23 mouse cellular contexts compared by ENCODE assay signal in the genomic region with DNA sequence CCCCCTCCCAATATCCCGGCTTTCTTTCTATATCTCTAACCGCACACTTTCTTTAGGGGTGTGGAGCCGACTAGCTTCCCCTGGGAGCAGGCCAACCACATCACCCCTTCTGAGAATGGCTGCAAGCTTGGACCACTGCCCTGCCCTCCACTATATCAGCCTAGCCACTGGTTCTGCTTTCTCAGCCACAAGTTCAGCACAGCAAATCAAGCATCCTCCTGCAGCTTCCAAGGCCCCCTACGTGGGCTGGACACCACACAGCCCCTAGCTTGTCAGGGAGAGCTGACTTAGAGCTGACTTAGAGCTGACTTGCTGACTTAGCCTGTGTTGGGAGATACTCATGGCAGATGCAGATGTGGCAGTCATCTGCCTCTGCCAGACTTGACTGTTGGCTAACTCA. TPM values are rescaled to one million over a fixed set of nuclear protein-coding genes. Genes with fewer than 3 reads are reported as not detected.
A peak's percentile ranks its signal among the peaks of the same experiment; 100 is the strongest.
DNase-seq lines count a peak whose midpoint lies in the region; ATAC-seq and TF ChIP-seq lines count a peak whose summit lies in the region.
"Had no signal": no experiment of that assay in that cellular context is flagged by ENCODE, and none has a peak within 500 bp of the region (broad histone marks: within the 10 kb centered on the region; RNA-seq: fewer than 3 reads in every experiment).

No protein-coding gene starts in this region.

- no peaks in the 10 kb centered on the region for H3K27me3 ChIP-seq in heart, postnatal 0 days (ENCODE audit: control insufficient read depth, insufficient read depth, low read length)
- no peaks in the 10 kb centered on the region for H3K27me3 ChIP-seq in spleen, adult 2 months (ENCODE audit: control insufficient read depth, insufficient read depth, low read length)
- H3K27me3 ChIP-seq in limb, embryonic 10.5 days (ENCODE audit: low read depth, poor library complexity, severe bottlenecking) = no peaks in the 10 kb centered on the region
- H3K27me3 ChIP-seq: embryonic facial prominence, embryonic 13.5 days; forebrain, embryonic 15.5 days; liver, embryonic 13.5 days; stomach, embryonic 15.5 days had no signal

- intact Hi-C loops in heart, postnatal 14 days (cut with DNase I) = no loop called here

- peaks cover 15% of the 10 kb centered on the region; the same call in 1 of the 2 replicates for H3K36me3 ChIP-seq in heart, postnatal 0 days (replicated peaks; ENCODE audit: control insufficient read depth, insufficient read depth, low read length)
- H3K36me3 ChIP-seq in spleen, adult 2 months (ENCODE audit: control insufficient read depth, insufficient read depth, low read length) = peaks cover 2% of the 10 kb centered on the region; the same call in 1 of the 2 replicates
- peaks cover 38% of the 10 kb centered on the region for H3K36me3 ChIP-seq in limb, embryonic 10.5 days
- H3K36me3 ChIP-seq: forebrain, embryonic 15.5 days; liver, embryonic 13.5 days; stomach, embryonic 15.5 days had no signal

- H3K27ac ChIP-seq in heart, postnatal 0 days (ENCODE audit: low read depth) = 0 out of 2 replicates have a peak overlapping the region, but pooled peaks have one; percentile 25
- peak overlapping the region; percentile 10; the same call in 1 of the 2 replicates for H3K27ac ChIP-seq in spleen, adult 2 months (ENCODE audit: insufficient read depth, low read length)
- peak overlapping the region; percentile 56 for H3K27ac ChIP-seq in limb, embryonic 10.5 days
- H3K27ac ChIP-seq: embryonic facial prominence, embryonic 13.5 days; forebrain, embryonic 15.5 days; liver, embryonic 13.5 days; midbrain, embryonic 10.5 days; stomach, embryonic 15.5 days had no signal

- TF ChIP-seq POLR2A in spleen, adult 2 months (IDR thresholded peaks at IDR 0.05; ENCODE audit: low read depth, low read length) = no peak

- no peak for ATAC-seq in heart, postnatal 0 days (ENCODE audit: insufficient read depth, low read depth)
- ATAC-seq in neutrophil, adult 5-6 weeks (ENCODE audit: extremely low read depth, insufficient number of reproducible peaks, low FRiP score, poor library complexity, severe bottlenecking) = peak; percentile 5; the same call in 1 of the 2 replicates
- ATAC-seq: forebrain, embryonic 15.5 days; inflammation-experienced regulatory T-cells, adult 6 months had no signal

- 58% methylated on average over 4 of the region's 4 CpGs for WGBS in heart, postnatal 0 days
- 43% methylated on average over 4 of the region's 4 CpGs for WGBS in spleen, adult 2 months
- WGBS in limb, embryonic 10.5 days = 95% methylated on average over 4 of the region's 4 CpGs

- TF ChIP-seq CTCF in heart, postnatal 0 days (IDR thresholded peaks at IDR 0.05; ENCODE audit: low read depth) = no peak
- no peak for TF ChIP-seq CTCF in spleen, adult 2 months (IDR thresholded peaks at IDR 0.05; ENCODE audit: extremely low read depth, insufficient read depth, insufficient read length, insufficient replicate concordance)

- TF ChIP-seq EP300 in heart, postnatal 0 days (IDR thresholded peaks at IDR 0.05; ENCODE audit: low read depth) = no peak

- no peaks in the 10 kb centered on the region for H3K9me3 ChIP-seq in heart, postnatal 0 days (replicated peaks; ENCODE audit: control insufficient read depth, low read length)
- no peaks in the 10 kb centered on the region for H3K9me3 ChIP-seq in limb, embryonic 10.5 days (replicated peaks)
- H3K9me3 ChIP-seq: embryonic facial prominence, embryonic 13.5 days; forebrain, embryonic 15.5 days; liver, embryonic 13.5 days; midbrain, embryonic 10.5 days; stomach, embryonic 15.5 days had no signal

- H3K4me1 ChIP-seq in heart, postnatal 0 days (ENCODE audit: control insufficient read depth, insufficient read depth) = peaks cover 47% of the 10 kb centered on the region
- peaks cover 37% of the 10 kb centered on the region for H3K4me1 ChIP-seq in spleen, adult 2 months (ENCODE audit: control insufficient read depth, insufficient read depth, insufficient read length)
- H3K4me1 ChIP-seq in limb, embryonic 10.5 days = peaks cover 68% of the 10 kb centered on the region

- no peak overlapping the region for H3K9ac ChIP-seq in heart, postnatal 0 days (replicated peaks; ENCODE audit: low read depth, low read length)
- H3K9ac ChIP-seq: embryonic facial prominence, embryonic 13.5 days; forebrain, embryonic 15.5 days; liver, embryonic 13.5 days; stomach, embryonic 15.5 days had no signal

- DNase-seq in heart, postnatal 0 days (ENCODE audit: low spot score) = no peak
- no peak for DNase-seq in heart, postnatal 14 days
- DNase-seq in spleen, adult 2 months (ENCODE audit: low read depth in 1 of 2, low spot score in 2 of 2) = no peak
- DNase-seq in spleen, postnatal 36 days (ENCODE audit: low spot score in 2 of 2) = no peak
- DNase-seq in limb, embryonic 10.5 days (ENCODE audit: low spot score) = no peak
- DNase-seq in neural tube, embryonic 10.5 days (ENCODE audit: extremely low spot score, low spot score) = no peak
- no peak for DNase-seq in right cerebral cortex, postnatal 10 days (ENCODE audit: low spot score in 2 of 2)
- DNase-seq: adrenal gland, postnatal 10 days; cerebellum, adult 11 months; heart, postnatal 4 days; kidney, adult 2 months; kidney, postnatal 25 days; liver, embryonic 13.5 days; lung, postnatal 14 days; right cerebral cortex, postnatal 14 days had no signal

- no peak overlapping the region for H3K4me2 ChIP-seq in heart, postnatal 0 days (ENCODE audit: low read depth, low read length)
- H3K4me2 ChIP-seq: embryonic facial prominence, embryonic 13.5 days; forebrain, embryonic 15.5 days; liver, embryonic 13.5 days; stomach, embryonic 15.5 days had no signal

- H3K4me3 ChIP-seq in heart, postnatal 0 days (ENCODE audit: low read depth, low read length) = no peak overlapping the region
- H3K4me3 ChIP-seq in spleen, adult 2 months (ENCODE audit: extremely low read depth, insufficient read depth, insufficient read length) = no peak overlapping the region
- H3K4me3 ChIP-seq in limb, embryonic 10.5 days = no peak overlapping the region
- H3K4me3 ChIP-seq: embryonic facial prominence, embryonic 13.5 days; forebrain, embryonic 15.5 days; liver, embryonic 13.5 days; midbrain, embryonic 10.5 days; stomach, embryonic 15.5 days had no signal

RNA-seq across cellular contexts. Expression of gene Cfap43, which starts 14.0 kb away (rescaled TPM):
- 0.08 TPM in 1 of 2 replicates, not detected in the other for total RNA-seq in heart, postnatal 0 days (2014; rRNA removed; ENCODE audit: low replicate concordance)
- polyA plus RNA-seq in heart, postnatal 0 days (2015; fragmentation: Nextera tagmentation; extraction: Ambion mirVana) = 0.15 and 0.43 TPM in 2 replicates
- under 1 TPM in 1 of 2 experiments, not detected in 1; 0.81 TPM for total RNA-seq in heart, postnatal 14 days (2021)
- not detected in 2 replicates for polyA plus RNA-seq in spleen, adult 2 months (2012; rRNA removed)
- 0.05 and 0.09 TPM in 2 replicates for polyA plus RNA-seq in limb, embryonic 10.5 days (2016; fragmentation: Nextera tagmentation; extraction: Ambion mirVana)
- total RNA-seq in neutrophil, adult 5-6 weeks (2017) = 0.23 and 0.49 TPM in 2 replicates
- total RNA-seq: adrenal gland, postnatal 10 days; heart, postnatal 4 days had no signal
- polyA plus RNA-seq: kidney, adult 2 months had no signal

RNA-seq across cellular contexts. Expression of gene Itprip, which starts 14.0 kb away (rescaled TPM):
- total RNA-seq in heart, postnatal 0 days (2014; rRNA removed; ENCODE audit: low replicate concordance) = 27.2 and 30.1 TPM in 2 replicates
- 9.5 and 10.5 TPM in 2 replicates for polyA plus RNA-seq in heart, postnatal 0 days (2015; fragmentation: Nextera tagmentation; extraction: Ambion mirVana)
- total RNA-seq in heart, postnatal 14 days (2021) = 1 to 10 TPM; 8.0 to 8.1 TPM
- 16.9 and 21.1 TPM in 2 replicates for polyA plus RNA-seq in spleen, adult 2 months (2012; rRNA removed)
- polyA plus RNA-seq in limb, embryonic 10.5 days (2016; fragmentation: Nextera tagmentation; extraction: Ambion mirVana) = 19.0 and 27.5 TPM in 2 replicates
- total RNA-seq in neutrophil, adult 5-6 weeks (2017) = 74.8 and 79.2 TPM in 2 replicates

RNA-seq across cellular contexts. Expression of gene Cfap58, which starts 32.4 kb away (rescaled TPM):
- not detected in 2 replicates for total RNA-seq in heart, postnatal 0 days (2014; rRNA removed; ENCODE audit: low replicate concordance)
- 0.04 and 0.18 TPM in 2 replicates for polyA plus RNA-seq in heart, postnatal 0 days (2015; fragmentation: Nextera tagmentation; extraction: Ambion mirVana)
- 1 to 10 TPM; 1.3 to 2.1 TPM for total RNA-seq in heart, postnatal 14 days (2021)
- not detected in 2 replicates for polyA plus RNA-seq in spleen, adult 2 months (2012; rRNA removed)
- not detected in 2 replicates for polyA plus RNA-seq in limb, embryonic 10.5 days (2016; fragmentation: Nextera tagmentation; extraction: Ambion mirVana)
- not detected in 2 replicates for total RNA-seq in neutrophil, adult 5-6 weeks (2017)
- total RNA-seq: gastrocnemius, postnatal 4 days had no signal
- polyA plus RNA-seq: inflammation-experienced regulatory T-cells, adult 6 months; liver, embryonic 13.5 days; stomach, embryonic 15.5 days; urinary bladder, adult 2 months had no signal

RNA-seq across cellular contexts. Expression of gene Gsto2, which starts 39.7 kb away (rescaled TPM):
- 11.4 TPM in 1 of 2 replicates, not detected in the other for total RNA-seq in heart, postnatal 0 days (2014; rRNA removed; ENCODE audit: low replicate concordance)
- polyA plus RNA-seq in heart, postnatal 0 days (2015; fragmentation: Nextera tagmentation; extraction: Ambion mirVana) = 1.7 and 2.1 TPM in 2 replicates
- total RNA-seq in heart, postnatal 14 days (2021) = 1 to 10 TPM; 1.6 to 1.7 TPM
- polyA plus RNA-seq in spleen, adult 2 months (2012; rRNA removed) = 0.13 and 0.32 TPM in 2 replicates
- 0.59 and 1.0 TPM in 2 replicates for polyA plus RNA-seq in limb, embryonic 10.5 days (2016; fragmentation: Nextera tagmentation; extraction: Ambion mirVana)
- total RNA-seq in neutrophil, adult 5-6 weeks (2017) = 1.9 TPM in 1 of 2 replicates, not detected in the other

RNA-seq across cellular contexts. Expression of gene Gsto1, which starts 50.3 kb away (rescaled TPM):
- total RNA-seq in heart, postnatal 0 days (2014; rRNA removed; ENCODE audit: low replicate concordance) = 136 and 146 TPM in 2 replicates
- polyA plus RNA-seq in heart, postnatal 0 days (2015; fragmentation: Nextera tagmentation; extraction: Ambion mirVana) = 127 and 140 TPM in 2 replicates
- total RNA-seq in heart, postnatal 14 days (2021) = 100 to 1,000 TPM; 133 to 134 TPM
- 23.0 and 24.5 TPM in 2 replicates for polyA plus RNA-seq in spleen, adult 2 months (2012; rRNA removed)
- polyA plus RNA-seq in limb, embryonic 10.5 days (2016; fragmentation: Nextera tagmentation; extraction: Ambion mirVana) = 241 and 258 TPM in 2 replicates
- total RNA-seq in neutrophil, adult 5-6 weeks (2017) = 117 and 147 TPM in 2 replicates
